Mouse (Mus musculus) midbrain, embryonic 15.5 days (tissue): ENCODE data around the gene Kmt2e. TPM values are rescaled to one million over a fixed set of nuclear protein-coding genes. Genes with fewer than 3 reads are reported as not detected.

Experiments
- ATAC-seq: fragments of 200-750 bp; cut with Nextera tagmentation; replicated peaks from 2 replicates; pipeline ENCODE4 v1.8.0; 2017; ENCODE audit warnings: moderate TSS enrichment
- H3K27ac ChIP-seq: fragments of 300-500 bp; sonication (generic); 2 replicates; pipeline ENCODE4 v1.5.1; 2015; ENCODE audit warnings: mild to moderate bottlenecking, inconsistent platforms
- H3K27me3 ChIP-seq: fragments of 300-500 bp; sonication (generic); replicated peaks from 2 replicates; pipeline ENCODE4 v1.6.1; 2015; ENCODE audit warnings: inconsistent platforms
- H3K36me3 ChIP-seq: fragments of 300-500 bp; sonication (generic); replicated peaks from 2 replicates; pipeline ENCODE4 v1.6.1; 2015; ENCODE audit warnings: inconsistent platforms
- H3K4me1 ChIP-seq: fragments of 300-500 bp; sonication (generic); 2 replicates; pipeline ENCODE4 v1.6.1; 2015; ENCODE audit warnings: inconsistent platforms
- H3K4me2 ChIP-seq: fragments of 300-500 bp; sonication (generic); 2 replicates; pipeline ENCODE4 v1.6.1; 2015; ENCODE audit warnings: inconsistent platforms, mild to moderate bottlenecking, moderate library complexity
- H3K4me3 ChIP-seq: fragments of 300-500 bp; sonication (generic); 2 replicates; pipeline ENCODE4 v1.5.1; 2015; ENCODE audit warnings: mild to moderate bottlenecking, inconsistent platforms
- H3K9ac ChIP-seq: fragments of 300-500 bp; sonication (generic); 2 replicates; pipeline ENCODE4 v1.6.1; 2015; ENCODE audit warnings: mild to moderate bottlenecking, inconsistent platforms
- H3K9me3 ChIP-seq: fragments of 300-500 bp; sonication (generic); 2 replicates; pipeline ENCODE4 v1.6.1; 2016; ENCODE audit warnings: inconsistent platforms
- WGBS: fragments of 180-500 bp; shearing (Covaris S2); methylation state at CpG from one replicate; pipeline ENCODE4 v1.1.7; 2015; ENCODE audit warnings: mixed read lengths; 5-methylcytosine and 5-hydroxymethylcytosine counted together
- polyA plus RNA-seq: library from polyadenylated mRNA; unstranded; fragments of >200 nt; fragmentation: Nextera tagmentation; extraction: Ambion mirVana; gene quantifications from 2 replicates; pipeline ENCODE4 v1.2.1, GENCODE M21; 2015

The Kmt2e gene
- polyA plus RNA-seq, 1 experiment from 2014 or later, result 181 TPM

DNA sequence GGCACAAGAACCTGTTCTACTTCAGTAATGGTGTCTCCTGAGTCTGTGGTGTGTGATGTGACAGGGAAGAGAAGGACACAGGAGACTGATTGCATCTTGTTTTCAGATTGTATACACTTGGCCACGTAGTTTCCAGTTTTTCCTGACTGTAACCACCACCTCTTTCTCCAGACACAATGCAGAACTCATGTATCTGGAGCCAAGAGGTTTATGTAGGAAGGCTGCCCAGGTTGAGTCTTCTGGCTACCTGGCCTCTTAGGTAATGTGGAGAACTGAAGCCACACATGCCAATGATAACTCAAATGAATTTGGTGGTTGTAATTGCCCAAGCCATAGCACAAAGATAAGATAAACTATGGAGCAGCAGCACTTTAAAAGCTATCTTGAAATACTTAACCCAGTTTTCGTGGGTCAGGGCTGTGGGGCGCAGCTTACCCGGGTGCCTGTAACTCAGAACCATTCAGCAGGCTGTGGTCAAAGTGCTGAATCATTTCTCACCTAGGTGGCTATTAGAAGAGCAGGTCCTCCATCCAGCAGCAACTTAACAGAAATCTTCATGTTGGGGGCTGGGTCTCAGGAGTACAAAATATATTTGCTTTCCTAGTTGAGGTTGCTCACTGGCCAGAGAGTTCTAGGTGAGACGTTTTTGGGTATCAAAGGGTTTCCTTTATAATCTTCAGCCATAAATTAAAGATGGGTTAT lies 21.8 kb upstream of the Kmt2e start:
- 84% methylated on average over 5 of the region's 5 CpGs for WGBS

GRCm38 (mm10) chr5:23413058-23413457 lies 21.2 kb upstream of the Kmt2e start:
- Histone ChIP-seq H3K36me3 (no peaks in the 10 kb centered on the region), H3K4me2 (no peak overlapping the region), H3K27me3 (no peaks in the 10 kb centered on the region), H3K9me3 (no peaks in the 10 kb centered on the region), H3K4me3 (no peak overlapping the region), H3K9ac (no peak overlapping the region), H3K27ac (0 out of 2 replicates have a peak overlapping the region, but pooled peaks have one; percentile 68), H3K4me1 (peaks cover 62% of the 10 kb centered on the region)
- no peak for ATAC-seq
- 38% methylated on average over 4 of the region's 4 CpGs for WGBS

More for the DNA sequence above, 21.8 kb upstream of the Kmt2e start:
- Histone ChIP-seq H3K27ac (no peak overlapping the region), H3K4me3 (no peak overlapping the region), H3K9ac (no peak overlapping the region), H3K9me3 (no peaks in the 10 kb centered on the region), H3K36me3 (no peaks in the 10 kb centered on the region), H3K4me2 (no peak overlapping the region), H3K27me3 (no peaks in the 10 kb centered on the region), H3K4me1 (peaks cover 58% of the 10 kb centered on the region)
- ATAC-seq, result no peak

DNA sequence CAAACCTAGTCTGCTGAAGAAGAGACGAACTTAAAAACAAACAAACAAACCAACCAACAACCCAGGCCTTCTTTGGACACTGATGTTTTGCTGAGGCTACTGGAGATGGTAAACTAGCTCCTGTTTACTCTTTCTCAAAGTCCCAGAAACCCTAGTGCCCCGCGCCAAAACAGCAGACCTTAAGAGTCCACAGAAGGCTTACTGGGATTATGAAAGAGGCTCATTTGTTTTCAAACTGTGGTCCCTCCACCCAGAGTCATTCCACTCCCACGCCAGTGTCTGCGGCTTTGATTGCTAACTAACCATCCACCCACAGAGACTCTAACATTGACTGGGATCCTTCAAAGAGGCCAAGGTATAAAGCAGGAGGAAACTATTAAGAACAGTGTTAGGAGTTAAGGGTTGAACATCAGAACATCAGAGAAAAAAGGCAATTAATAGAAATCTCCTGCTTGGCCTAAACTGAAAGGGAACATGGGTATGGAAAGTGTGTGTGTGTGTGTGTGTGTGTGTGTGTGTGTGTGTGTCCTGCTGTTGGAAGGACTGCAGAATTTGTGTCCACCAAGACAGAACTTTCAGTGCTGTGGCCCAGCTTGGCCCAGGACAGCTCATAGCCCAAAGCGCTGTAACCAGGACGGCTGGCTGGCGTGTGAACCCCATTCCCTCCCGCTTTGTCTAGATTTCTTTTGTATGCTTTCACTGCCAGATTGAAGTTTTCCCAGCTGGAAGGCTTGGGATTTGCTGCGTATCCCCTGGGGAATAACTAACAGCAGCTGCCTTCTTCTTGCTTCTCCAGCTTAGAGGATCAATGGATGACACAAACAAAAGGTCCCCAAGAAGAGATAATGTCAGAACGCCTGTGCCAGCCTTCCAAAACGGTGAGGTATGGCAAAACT lies 20.4 kb upstream of the Kmt2e start:
- H3K4me2 ChIP-seq, result peak overlapping the region; percentile 12; the same call in 1 of the 2 replicates

DNA sequence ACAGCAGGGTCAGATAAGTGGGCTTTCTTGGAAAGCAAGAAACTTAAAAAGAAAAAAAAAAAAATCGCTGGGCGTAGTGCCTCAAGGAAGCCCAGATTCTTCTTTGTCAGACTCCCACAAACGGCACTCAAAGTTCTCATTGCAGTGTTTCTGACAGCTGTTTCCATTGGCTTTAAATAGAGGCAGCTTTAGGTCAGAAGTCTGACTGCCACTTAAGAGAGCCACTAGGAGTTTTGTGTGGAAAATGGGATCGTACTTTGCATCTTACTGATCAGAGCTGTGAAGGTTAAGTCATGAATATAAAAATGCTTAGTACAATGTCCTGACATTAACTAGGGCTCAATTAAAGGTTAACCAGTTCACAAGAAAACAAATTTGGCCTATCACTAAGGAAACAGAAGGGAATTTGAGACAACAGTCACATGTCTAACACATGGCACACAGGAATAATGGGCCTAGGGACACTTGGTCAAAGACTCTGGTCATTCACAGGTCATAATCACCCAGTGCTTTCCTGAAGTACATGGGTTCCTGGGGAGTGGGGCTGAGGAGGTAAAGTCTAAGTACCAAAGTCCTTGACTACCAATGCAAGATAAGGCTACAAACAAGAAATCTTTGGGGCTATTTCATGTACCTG lies 19.6 kb upstream of the Kmt2e start:
- no peak overlapping the region for H3K4me3 ChIP-seq
- no peaks in the 10 kb centered on the region for H3K9me3 ChIP-seq
- no peak for ATAC-seq
- 12% methylated on average over 4 of the region's 4 CpGs for WGBS
- H3K36me3 ChIP-seq, result no peaks in the 10 kb centered on the region
- no peaks in the 10 kb centered on the region for H3K27me3 ChIP-seq
- H3K4me2 ChIP-seq, result peak overlapping the region; percentile 12; the same call in 1 of the 2 replicates
- H3K4me1 ChIP-seq, result peaks cover 71% of the 10 kb centered on the region
- H3K27ac ChIP-seq, result peak overlapping the region; percentile 68
- no peak overlapping the region for H3K9ac ChIP-seq

More for the DNA sequence above, 20.4 kb upstream of the Kmt2e start:
- Histone ChIP-seq H3K9ac (no peak overlapping the region), H3K27me3 (no peaks in the 10 kb centered on the region), H3K9me3 (no peaks in the 10 kb centered on the region), H3K36me3 (no peaks in the 10 kb centered on the region), H3K27ac (peak overlapping the region; percentile 68), H3K4me1 (peaks cover 64% of the 10 kb centered on the region), H3K4me3 (no peak overlapping the region)
- peak; percentile 21; the same call in 1 of the 2 replicates for ATAC-seq
- WGBS, result 11% methylated on average over 12 of the region's 12 CpGs

GRCm38 (mm10) chr5:23415571-23416285 lies 18.5 kb upstream of the Kmt2e start:
- H3K27ac ChIP-seq, result peak overlapping the region; percentile 68
- H3K4me3 ChIP-seq, result no peak overlapping the region
- H3K9me3 ChIP-seq, result no peaks in the 10 kb centered on the region
- H3K4me2 ChIP-seq, result peak overlapping the region; percentile 17; the same call in 1 of the 2 replicates
- no peak for ATAC-seq
- H3K36me3 ChIP-seq, result no peaks in the 10 kb centered on the region
- H3K4me1 ChIP-seq, result peaks cover 83% of the 10 kb centered on the region
- H3K9ac ChIP-seq, result no peak overlapping the region
- no peaks in the 10 kb centered on the region for H3K27me3 ChIP-seq
- WGBS, result 21% methylated on average over 7 of the region's 7 CpGs

- Histone ChIP-seq H3K4me2 (peak overlapping the region; percentile 17; the same call in 1 of the 2 replicates), H3K4me1 (peaks cover 84% of the 10 kb centered on the region), H3K27ac (peak overlapping the region; percentile 61), H3K36me3 (no peaks in the 10 kb centered on the region), H3K9me3 (no peaks in the 10 kb centered on the region), H3K27me3 (no peaks in the 10 kb centered on the region), H3K4me3 (no peak overlapping the region), H3K9ac (no peak overlapping the region)
- WGBS, result 44% methylated on average over 6 of the region's 6 CpGs
- ATAC-seq, result 0 out of 2 replicates have a peak, but pooled peaks have one; percentile 3
Measured at GRCm38 (mm10) chr5:23416286-23416643, 18.0 kb upstream of the Kmt2e start.

GRCm38 (mm10) chr5:23417716-23418115 lies 16.5 kb upstream of the Kmt2e start:
- H3K9ac ChIP-seq, result peak overlapping the region; percentile 44
- H3K4me2 ChIP-seq, result peak overlapping the region; percentile 70
- H3K36me3 ChIP-seq, result no peaks in the 10 kb centered on the region
- H3K4me3 ChIP-seq, result peak overlapping the region; percentile 47
- no peaks in the 10 kb centered on the region for H3K27me3 ChIP-seq
- peak overlapping the region; percentile 92 for H3K27ac ChIP-seq
- H3K9me3 ChIP-seq, result no peaks in the 10 kb centered on the region
- WGBS, result 59% methylated on average over 2 of the region's 2 CpGs
- peak; percentile 5; the same call in 1 of the 2 replicates for ATAC-seq
- H3K4me1 ChIP-seq, result peaks cover 76% of the 10 kb centered on the region

GRCm38 (mm10) chr5:23418147-23418781 lies 16.0 kb upstream of the Kmt2e start:
- under 1% methylated on average over 40 of the region's 40 CpGs for WGBS
- ATAC-seq, result peak; percentile 86
- Histone ChIP-seq H3K4me1 (peaks cover 74% of the 10 kb centered on the region), H3K27ac (peak overlapping the region; percentile 92), H3K36me3 (0 out of 2 replicates have a peak, but pooled peaks cover 3% of the 10 kb centered on the region), H3K9ac (peak overlapping the region; percentile 44), H3K4me2 (peak overlapping the region; percentile 70), H3K27me3 (no peaks in the 10 kb centered on the region), H3K9me3 (no peaks in the 10 kb centered on the region), H3K4me3 (peak overlapping the region; percentile 47)

- Histone ChIP-seq H3K4me1 (peaks cover 67% of the 10 kb centered on the region), H3K27me3 (no peaks in the 10 kb centered on the region), H3K9ac (peak overlapping the region; percentile 44), H3K36me3 (0 out of 2 replicates have a peak, but pooled peaks cover 3% of the 10 kb centered on the region), H3K4me2 (peak overlapping the region; percentile 70), H3K4me3 (peak overlapping the region; percentile 47), H3K27ac (peak overlapping the region; percentile 92), H3K9me3 (no peaks in the 10 kb centered on the region)
- 3% methylated on average over 18 of the region's 18 CpGs for WGBS
- no peak for ATAC-seq
Measured at GRCm38 (mm10) chr5:23418797-23419595, 15.2 kb upstream of the Kmt2e start.

DNA sequence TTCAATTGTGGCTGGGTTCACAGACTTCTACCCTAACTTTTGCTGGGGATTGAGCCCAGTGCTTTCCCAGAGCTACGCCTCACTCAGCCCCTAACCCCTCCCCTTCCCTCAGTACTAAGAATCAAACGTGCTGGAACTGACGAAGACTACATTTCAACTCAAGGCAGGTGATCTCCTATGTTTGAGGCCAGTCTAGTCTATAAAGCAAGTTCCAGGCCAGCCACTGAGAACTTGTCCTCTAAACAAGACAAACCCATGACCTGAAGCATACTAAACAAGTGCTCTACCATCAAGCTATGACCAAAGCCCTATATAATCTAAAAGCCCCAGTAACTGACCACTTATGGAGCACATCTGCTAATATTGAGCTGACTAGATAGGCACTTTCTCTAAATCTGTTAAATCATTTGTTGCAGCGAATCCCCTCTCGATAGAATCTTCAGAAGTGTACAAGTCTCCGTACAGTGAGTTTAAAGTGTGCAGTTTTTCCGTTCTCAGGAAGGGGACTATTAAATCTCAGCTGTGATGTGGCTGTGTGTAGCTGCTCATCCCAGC lies 14.5 kb upstream of the Kmt2e start:
- ATAC-seq, result no peak
- peak overlapping the region; percentile 92 for H3K27ac ChIP-seq
- H3K36me3 ChIP-seq, result 0 out of 2 replicates have a peak, but pooled peaks cover 5% of the 10 kb centered on the region
- 0 out of 2 replicates have a peak overlapping the region, but pooled peaks have one; percentile 47 for H3K4me3 ChIP-seq
- no peaks in the 10 kb centered on the region for H3K27me3 ChIP-seq
- no peaks in the 10 kb centered on the region for H3K9me3 ChIP-seq
- WGBS, result 33% methylated on average over 7 of the region's 7 CpGs
- 0 out of 2 replicates have a peak overlapping the region, but pooled peaks have one; percentile 44 for H3K9ac ChIP-seq
- H3K4me1 ChIP-seq, result peaks cover 64% of the 10 kb centered on the region
- H3K4me2 ChIP-seq, result peak overlapping the region; percentile 70
